Mouse (Mus musculus) cerebellum, postnatal 10 days (tissue): ENCODE results near the gene Amotl2.
"Not testable (repeated sequence)": the region's sequence is repeated elsewhere in the genome, so short reads cannot be mapped to it uniquely, and the experiment has no call there.

Experiments
- DNase-seq, 2 experiments: peaks; one replicate each; pipeline ENCODE4 v3.0.0; 2021; ENCODE audit warnings: mixed read lengths in 2 of 2

Amotl2 gene

DNA sequence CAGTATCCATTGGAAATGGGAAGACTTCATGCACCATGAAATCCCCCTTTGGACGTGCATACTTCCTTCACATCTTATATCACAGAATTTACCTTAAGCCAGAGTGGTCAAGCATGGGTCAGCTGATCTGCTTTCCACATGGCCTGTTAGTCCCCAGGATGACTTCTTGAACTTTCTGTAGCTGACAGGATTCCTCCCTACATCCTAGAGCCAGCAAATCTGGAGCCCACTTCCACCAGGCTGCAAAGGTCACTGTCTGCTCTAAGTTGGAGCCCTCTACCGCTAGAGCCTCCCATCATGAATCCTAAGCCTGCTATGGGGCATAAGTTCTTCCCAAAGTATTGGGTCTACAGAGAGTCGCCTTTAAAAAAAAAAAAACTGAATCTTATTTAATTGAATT lies 18.8 kb downstream of the Amotl2 start:
- DNase-seq: no peak

GRCm38 (mm10) chr9:102735996-102736395 lies 19.5 kb downstream of the Amotl2 start:
- no peak for DNase-seq

GRCm38 (mm10) chr9:102737405-102737804 lies 20.9 kb downstream of the Amotl2 start:
- DNase-seq: peak; percentile 49 to 69

- no peak for DNase-seq
Measured at GRCm38 (mm10) chr9:102746753-102747152, 30.3 kb downstream of the Amotl2 start.

GRCm38 (mm10) chr9:102747902-102748301 lies 31.4 kb downstream of the Amotl2 start:
- DNase-seq: no peak

DNA sequence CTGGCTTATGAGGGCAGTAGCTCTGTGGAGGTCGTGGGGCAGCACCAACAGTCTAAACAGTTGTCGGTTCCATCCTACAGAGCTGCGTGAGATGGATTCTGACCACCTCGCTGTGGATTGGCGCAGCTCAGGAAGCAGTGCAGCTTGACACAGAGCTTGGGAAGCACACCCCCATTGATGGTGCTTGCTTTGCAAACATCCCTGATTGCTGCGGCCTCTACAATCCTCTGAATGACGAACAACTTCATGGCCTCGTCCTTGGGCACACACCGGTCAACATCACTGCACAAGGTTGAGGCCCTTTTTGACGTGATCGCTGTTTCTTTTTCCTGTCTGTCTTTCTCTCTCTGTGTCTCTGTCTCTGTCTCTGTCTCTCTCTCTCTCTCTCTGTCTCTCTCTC lies 32.7 kb downstream of the Amotl2 start:
- no peak for DNase-seq

GRCm38 (mm10) chr9:102751632-102752303 lies 35.3 kb downstream of the Amotl2 start:
- no peak for DNase-seq

DNA sequence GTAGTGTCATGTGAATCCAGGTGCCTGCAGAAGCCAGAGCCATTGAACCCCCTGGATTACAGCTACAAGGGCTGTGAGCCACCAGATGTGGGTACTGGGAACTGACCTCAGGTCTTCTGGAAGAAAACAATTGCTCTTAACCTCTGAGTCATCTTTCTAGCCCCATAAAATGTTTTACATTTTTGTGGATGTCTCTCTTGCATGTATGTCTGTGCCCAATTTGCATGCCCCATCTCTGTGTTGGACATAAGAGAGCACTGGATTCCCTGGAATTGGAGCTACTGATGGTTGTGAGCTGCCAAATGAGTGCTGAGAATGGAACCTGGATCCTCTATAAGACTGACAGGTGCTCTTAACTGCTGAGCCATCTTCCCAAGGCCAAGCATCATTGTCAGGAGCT lies 36.8 kb downstream of the Amotl2 start:
- no peak for DNase-seq

GRCm38 (mm10) chr9:102755161-102755560 lies 38.7 kb downstream of the Amotl2 start:
- no peak for DNase-seq

- DNase-seq: no peak
Measured at GRCm38 (mm10) chr9:102755591-102756270, 39.3 kb downstream of the Amotl2 start.

DNA sequence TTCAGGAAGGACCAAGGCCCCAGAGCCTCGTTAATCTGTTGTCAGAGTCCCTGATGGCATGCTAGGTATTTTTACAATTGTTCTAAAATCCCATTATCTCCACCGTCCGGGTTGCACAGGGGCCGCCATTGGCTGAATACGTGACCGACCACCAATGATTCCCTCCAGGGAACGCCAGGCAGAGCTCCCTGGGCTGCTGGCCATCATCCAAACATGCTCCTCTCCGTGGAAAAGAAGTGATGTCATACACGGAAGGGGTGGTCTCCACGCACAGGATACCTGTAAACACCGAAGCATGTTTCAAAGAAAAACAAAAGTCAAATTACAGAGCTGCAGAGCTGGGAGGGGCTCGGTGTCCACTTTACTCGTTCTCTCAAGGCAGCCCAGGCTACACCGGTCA lies 39.9 kb downstream of the Amotl2 start:
- no peak for DNase-seq

DNA sequence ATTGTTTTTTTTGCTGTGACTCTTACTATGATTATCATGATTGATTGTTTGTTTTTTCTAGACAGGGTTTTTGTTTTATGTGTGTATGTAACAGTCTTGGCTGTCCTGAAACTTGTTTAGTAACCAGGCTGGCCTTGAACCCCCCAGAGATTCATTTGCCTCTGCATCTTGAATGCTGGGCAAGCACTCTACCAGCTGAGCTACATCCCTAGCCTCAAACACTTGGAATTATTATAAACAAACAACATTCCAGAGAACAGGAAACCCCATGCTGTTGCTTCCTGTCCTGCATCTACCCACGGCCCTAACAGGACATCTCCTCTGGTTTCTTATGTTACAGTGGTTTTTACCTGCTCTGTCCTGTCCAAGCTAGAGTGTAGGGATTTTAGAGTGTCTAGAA lies 42.4 kb downstream of the Amotl2 start:
- DNase-seq: no peak

GRCm38 (mm10) chr9:102759581-102760001 lies 43.1 kb downstream of the Amotl2 start:
- DNase-seq: no peak

DNA sequence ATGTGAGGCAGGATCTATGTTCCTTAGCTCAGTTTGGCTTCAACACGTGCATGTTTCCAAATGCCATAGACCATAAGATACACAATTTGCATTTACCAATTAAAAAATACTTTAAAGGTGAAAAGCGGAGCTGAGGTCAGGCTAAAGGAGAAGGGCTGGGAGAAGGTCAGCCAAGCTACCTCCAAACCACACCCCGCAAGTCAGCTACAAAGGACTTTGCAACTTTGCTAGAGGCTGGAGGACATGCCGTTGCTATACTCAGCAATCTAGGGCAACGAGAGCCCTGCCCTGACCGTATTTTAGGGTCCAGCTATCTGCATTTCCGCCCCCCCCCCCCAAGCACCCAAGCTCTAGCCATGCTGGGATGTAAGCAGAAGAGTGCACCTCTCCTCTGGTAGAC lies 45.1 kb downstream of the Amotl2 start:
- no peak for DNase-seq

DNA sequence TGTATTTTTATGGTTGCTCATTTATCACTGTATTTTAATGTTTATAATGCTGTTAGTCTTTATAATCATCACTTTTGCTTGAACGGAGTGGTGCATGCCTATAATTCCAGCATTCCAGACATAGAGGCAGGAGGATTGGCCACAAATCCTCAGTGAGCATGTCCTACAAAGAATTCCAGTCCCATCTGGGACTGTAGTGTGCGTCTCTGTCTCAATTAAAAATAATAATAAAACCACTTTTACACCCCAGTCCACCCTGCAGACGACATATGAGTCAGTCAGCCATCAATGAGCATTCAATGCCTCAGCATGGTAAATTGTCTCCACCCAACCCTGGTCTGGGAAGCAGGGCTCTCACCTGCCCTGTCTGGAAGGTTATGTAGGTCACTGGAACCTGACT lies 46.4 kb downstream of the Amotl2 start:
- DNase-seq: no peak

DNA sequence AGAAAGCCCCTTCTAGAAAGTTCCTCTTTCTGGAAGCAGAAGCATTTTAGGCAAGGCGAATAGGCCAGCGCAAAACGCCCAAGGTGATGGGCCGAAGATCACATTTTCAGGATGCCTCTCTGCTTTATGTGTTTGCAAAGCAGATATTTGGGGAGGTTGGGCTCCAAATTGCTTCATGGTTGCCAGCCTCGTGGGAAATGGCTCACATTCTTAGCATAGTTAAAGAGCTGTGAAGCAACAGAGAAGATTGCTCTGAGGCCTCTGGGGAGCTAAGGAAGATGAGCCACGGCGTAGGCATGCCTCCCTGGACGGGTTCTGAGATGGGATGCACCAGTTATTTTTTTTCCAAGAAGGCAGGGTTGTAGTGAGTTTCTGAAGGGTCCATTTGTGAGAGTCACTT lies 47.0 kb downstream of the Amotl2 start:
- no peak for DNase-seq

DNA sequence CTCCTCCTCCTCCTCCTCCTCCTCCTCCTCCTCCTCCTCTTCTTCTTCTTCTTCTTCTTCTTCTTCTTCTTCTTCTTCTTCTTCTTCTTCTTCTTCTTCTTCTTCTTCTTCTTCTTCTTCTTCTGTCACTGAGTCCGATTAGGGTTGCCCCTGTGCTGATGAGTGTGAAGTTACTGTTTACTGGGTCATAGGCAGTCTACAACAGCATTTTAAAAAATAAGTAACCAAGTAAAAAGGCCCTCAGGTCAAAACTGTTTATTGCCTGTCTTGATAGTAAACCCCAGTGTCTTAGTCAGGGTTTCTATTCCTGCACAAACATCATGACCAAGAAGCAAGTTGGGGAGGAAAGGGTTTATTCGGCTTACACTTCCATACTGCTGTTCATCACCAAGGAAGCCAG lies 48.1 kb downstream of the Amotl2 start:
- DNase-seq: not testable (repeated sequence)

DNA sequence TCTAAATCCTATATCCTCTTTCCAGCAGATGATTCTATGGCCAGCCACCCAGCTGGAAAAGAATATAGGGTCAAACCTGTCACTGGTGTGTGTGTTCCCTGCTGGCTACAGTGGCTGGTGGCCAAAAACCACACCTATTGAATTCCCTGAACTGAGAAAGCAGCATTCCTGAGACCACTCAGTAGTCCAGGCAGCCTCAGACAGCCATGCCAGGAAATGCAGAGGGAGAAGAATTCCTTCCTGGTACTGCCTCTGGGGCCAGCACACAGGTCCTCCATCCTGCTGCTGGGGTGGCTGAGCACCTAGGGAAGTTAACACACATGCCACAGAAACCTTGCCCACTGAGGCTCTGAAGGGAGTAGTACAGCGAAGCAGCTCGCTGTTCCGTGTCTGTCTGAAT lies 50.3 kb downstream of the Amotl2 start:
- no peak for DNase-seq

DNA sequence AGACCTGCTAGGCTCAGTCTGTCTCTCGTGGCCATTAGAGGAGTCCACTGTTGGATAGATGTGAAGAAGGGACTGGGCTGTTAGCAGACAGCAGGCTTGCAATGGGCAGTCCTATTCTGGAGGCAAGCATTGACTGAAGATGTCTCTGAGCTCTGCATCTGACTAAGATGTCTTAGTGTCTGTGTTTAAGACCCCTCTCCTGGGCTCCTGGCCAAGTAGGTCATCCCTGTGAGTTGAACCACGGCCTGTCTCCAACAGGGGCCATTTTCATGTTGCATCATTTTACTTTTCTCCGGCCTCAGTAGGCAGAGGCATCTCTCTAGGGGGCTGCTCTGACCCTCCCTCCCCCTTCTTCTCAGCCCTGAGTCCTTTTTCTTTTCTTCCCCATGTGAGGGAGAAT lies 52.8 kb downstream of the Amotl2 start:
- peak; percentile 34 to 37 for DNase-seq

GRCm38 (mm10) chr9:102770190-102770589 lies 53.7 kb downstream of the Amotl2 start:
- no peak for DNase-seq

DNA sequence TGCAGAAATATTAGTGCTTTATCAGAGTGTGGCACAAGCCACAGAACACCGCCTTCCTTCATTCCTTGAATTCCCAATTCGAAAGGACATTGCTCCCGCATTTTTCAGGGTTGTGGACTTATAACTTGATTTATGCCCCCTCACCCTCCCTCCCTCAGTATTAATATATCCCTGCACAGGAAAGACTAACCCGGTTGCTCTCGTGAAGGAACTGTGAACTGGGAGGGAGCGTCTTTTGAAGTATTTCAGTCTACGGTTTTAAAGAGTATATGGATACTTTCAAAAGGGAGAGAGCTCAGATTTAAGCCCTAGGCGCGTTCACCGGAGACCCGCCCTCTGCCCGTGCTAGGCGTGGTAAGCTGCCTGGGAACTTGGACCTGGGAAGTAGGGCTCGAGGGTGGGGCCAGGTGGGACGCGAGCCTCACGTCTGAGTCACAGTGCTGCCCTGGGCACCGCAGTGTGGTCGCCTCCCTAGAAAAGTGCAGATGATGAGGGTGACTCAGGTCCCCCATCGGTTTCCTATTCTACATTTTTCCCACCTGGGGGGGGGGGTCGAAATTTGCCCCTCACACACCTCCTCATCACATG lies 54.9 kb downstream of the Amotl2 start:
- DNase-seq: no peak

GRCm38 (mm10) chr9:102777631-102778591 lies 61.4 kb downstream of the Amotl2 start:
- DNase-seq: peak; percentile 65 to 69

DNA sequence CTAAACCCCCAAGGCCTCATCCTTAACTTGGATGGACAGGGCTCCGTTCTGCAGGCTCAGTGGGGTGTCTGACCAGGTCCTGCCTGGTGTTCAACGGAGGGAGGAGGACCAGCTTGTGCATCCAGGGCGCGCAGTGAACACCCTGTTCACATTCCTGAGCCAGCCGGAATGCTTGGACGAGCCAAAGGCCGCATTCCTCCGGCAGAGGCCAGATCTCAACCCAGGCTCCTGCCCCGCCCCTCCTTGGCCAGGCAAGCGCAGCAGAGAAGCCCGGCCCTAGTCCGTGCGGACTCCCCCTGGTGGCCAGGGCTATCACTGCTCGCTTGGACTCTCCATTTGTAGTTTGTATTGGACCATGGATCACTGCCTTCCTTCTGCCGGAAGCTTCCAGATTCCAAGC lies 63.0 kb downstream of the Amotl2 start:
- DNase-seq: peak; percentile 88 to 90
